In genomic region chr4:155238276-155238675, GRCm38 (mm10) we compare ENCODE assay signal across 8 mouse cellular contexts. TPM values are rescaled to one million over a fixed set of nuclear protein-coding genes. Genes with fewer than 3 reads are reported as not detected.
DNase-seq lines count a peak whose midpoint lies in the region; TF ChIP-seq lines count a peak whose summit lies in the region.

No protein-coding gene starts in this region.

- H3K4me1 ChIP-seq in heart, embryonic 10.5 days = peaks cover 55% of the 10 kb centered on the region
- H3K4me1 ChIP-seq in olfactory bulb, adult 2 months (ENCODE audit: control insufficient read depth, insufficient read depth, low read length) = peaks cover 62% of the 10 kb centered on the region

- no peaks in the 10 kb centered on the region for H3K36me3 ChIP-seq in heart, embryonic 10.5 days

- TF ChIP-seq CTCF in layer of hippocampus, adult 2 months (conservative IDR thresholded peaks at IDR 0.05) = no peak
- TF ChIP-seq CTCF in olfactory bulb, adult 2 months (IDR thresholded peaks at IDR 0.05; ENCODE audit: insufficient read depth, low read depth, low read length) = 0 out of 2 replicates have a peak, but pooled peaks have one; percentile 20
- no peak for TF ChIP-seq CTCF in left cerebral cortex, adult 2 months (IDR thresholded peaks at IDR 0.05)

- DNase-seq in layer of hippocampus, adult 2 months (ENCODE audit: low spot score in 2 of 2) = no peak
- no peak for DNase-seq in layer of hippocampus, postnatal 36 days
- no peak for DNase-seq in heart, embryonic 10.5 days (ENCODE audit: low spot score)
- peak; percentile 74 for DNase-seq in kidney, postnatal 10 days
- no peak for DNase-seq in ovary, adult 18-20 months (ENCODE audit: low spot score)
- no peak for DNase-seq in left cerebral cortex, adult 2 months (ENCODE audit: extremely low spot score in 1 of 2, low spot score in 2 of 2)
- no peak for DNase-seq in layer of hippocampus, adult 18-20 months (ENCODE audit: low spot score in 2 of 2)

- intact Hi-C loops in left cerebral cortex, adult 2 months (cut with DNase I) = no loop called here

- 84% methylated on average over 5 of the region's 5 CpGs for WGBS in heart, embryonic 10.5 days
- 29% methylated on average over 5 of the region's 5 CpGs for WGBS in olfactory bulb, adult 2 months

- H3K9me3 ChIP-seq in heart, embryonic 10.5 days = no peaks in the 10 kb centered on the region

- peak overlapping the region; percentile 39 for H3K27ac ChIP-seq in layer of hippocampus, adult 2 months
- H3K27ac ChIP-seq in heart, embryonic 10.5 days = peak overlapping the region; percentile 59
- peak overlapping the region; percentile 30 for H3K27ac ChIP-seq in olfactory bulb, adult 2 months (ENCODE audit: insufficient read depth, low read depth, low read length)
- H3K27ac ChIP-seq in left cerebral cortex, adult 2 months = no peak overlapping the region

- H3K27me3 ChIP-seq in heart, embryonic 10.5 days (ENCODE audit: insufficient read depth, poor library complexity, severe bottlenecking) = no peaks in the 10 kb centered on the region

- no peak overlapping the region for H3K4me3 ChIP-seq in layer of hippocampus, adult 2 months
- H3K4me3 ChIP-seq in heart, embryonic 10.5 days = no peak overlapping the region
- no peak overlapping the region for H3K4me3 ChIP-seq in olfactory bulb, adult 2 months (ENCODE audit: insufficient read depth, low read depth, low read length)
- H3K4me3 ChIP-seq in left cerebral cortex, adult 2 months = no peak overlapping the region

- no peak for TF ChIP-seq POLR2A in olfactory bulb, adult 2 months (IDR thresholded peaks at IDR 0.05; ENCODE audit: insufficient read depth, low read depth, low read length)

RNA-seq across cellular contexts. Expression of gene Faap20, which starts 11.3 kb away (rescaled TPM):
- total RNA-seq in layer of hippocampus, adult 2 months (2021) = 10 to 100 TPM; 29.2 to 34.3 TPM
- 10 to 100 TPM; 30.9 to 35.1 TPM for total RNA-seq in layer of hippocampus, postnatal 36 days (2021)
- polyA plus RNA-seq in heart, embryonic 10.5 days (2016; fragmentation: Nextera tagmentation; extraction: Ambion mirVana) = 77.0 and 87.4 TPM in 2 replicates
- not detected in 2 replicates for polyA plus RNA-seq in olfactory bulb, adult 2 months (2012; ENCODE audit: insufficient read depth, insufficient read length, low replicate concordance, missing spikeins)
- 10 to 100 TPM; 25.9 to 28.8 TPM for total RNA-seq in left cerebral cortex, adult 2 months (2021)
- 10 to 100 TPM; 27.5 to 31.8 TPM for total RNA-seq in layer of hippocampus, adult 18-20 months (2021)

RNA-seq across cellular contexts. Expression of gene Ski, which starts 15.9 kb away (rescaled TPM):
- 100 to 1,000 TPM; 128 to 136 TPM for total RNA-seq in layer of hippocampus, adult 2 months (2021)
- 100 to 1,000 TPM; 126 to 132 TPM for total RNA-seq in layer of hippocampus, postnatal 36 days (2021)
- 7.5 and 11.3 TPM in 2 replicates for polyA plus RNA-seq in heart, embryonic 10.5 days (2016; fragmentation: Nextera tagmentation; extraction: Ambion mirVana)
- not detected in 2 replicates for polyA plus RNA-seq in olfactory bulb, adult 2 months (2012; ENCODE audit: insufficient read depth, insufficient read length, low replicate concordance, missing spikeins)
- 100 to 1,000 TPM; 113 to 119 TPM for total RNA-seq in left cerebral cortex, adult 2 months (2021)
- 100 to 1,000 TPM; 136 to 138 TPM for total RNA-seq in layer of hippocampus, adult 18-20 months (2021)
